Mouse (Mus musculus) kidney, embryonic 15.5 days (tissue): Measurements from ENCODE around the gene Capzb. TPM values are rescaled to one million over a fixed set of nuclear protein-coding genes. Genes with fewer than 3 reads are reported as not detected.

Experiments used
- ATAC-seq: fragments of 200-750 bp; cut with Nextera tagmentation; replicated peaks from 2 replicates; pipeline ENCODE4 v1.8.0; 2017; ENCODE audit warnings: moderate TSS enrichment; ENCODE audit not compliant: low FRiP score
- H3K27ac ChIP-seq: fragments of 300-500 bp; sonication (generic); 2 replicates; pipeline ENCODE4 v1.5.1; 2015; ENCODE audit warnings: mild to moderate bottlenecking, inconsistent platforms
- H3K27me3 ChIP-seq: fragments of 300-500 bp; sonication (generic); 2 replicates; pipeline ENCODE4 v1.6.1; 2015; ENCODE audit warnings: inconsistent platforms
- H3K36me3 ChIP-seq: fragments of 300-500 bp; sonication (generic); 2 replicates; pipeline ENCODE4 v1.6.1; 2015; ENCODE audit warnings: inconsistent platforms
- H3K4me1 ChIP-seq: fragments of 300-500 bp; sonication (generic); 2 replicates; pipeline ENCODE4 v1.6.1; 2015; ENCODE audit warnings: inconsistent platforms
- H3K4me2 ChIP-seq: fragments of 300-500 bp; sonication (generic); 2 replicates; pipeline ENCODE4 v1.6.1; 2015; ENCODE audit warnings: moderate library complexity, mild to moderate bottlenecking, inconsistent platforms
- H3K4me3 ChIP-seq: fragments of 300-500 bp; sonication (generic); replicated peaks from 2 replicates; pipeline ENCODE4 v1.5.1; 2015; ENCODE audit warnings: mild to moderate bottlenecking, inconsistent platforms
- H3K9ac ChIP-seq: fragments of 300-500 bp; sonication (generic); 2 replicates; pipeline ENCODE4 v1.6.1; 2015; ENCODE audit warnings: mild to moderate bottlenecking, inconsistent platforms
- H3K9me3 ChIP-seq: fragments of 300-500 bp; sonication (generic); replicated peaks from 2 replicates; pipeline ENCODE4 v1.6.1; 2016; ENCODE audit warnings: inconsistent platforms
- WGBS: fragments of 180-500 bp; shearing (Covaris S2); methylation state at CpG from one replicate; pipeline ENCODE4 v1.1.7; 2015; ENCODE audit warnings: mixed read lengths; 5-methylcytosine and 5-hydroxymethylcytosine counted together
- polyA plus RNA-seq: library from polyadenylated mRNA; unstranded; fragments of >200 nt; fragmentation: Nextera tagmentation; extraction: Ambion mirVana; gene quantifications from 2 replicates; pipeline ENCODE4 v1.2.1, GENCODE M21; 2015

The Capzb gene
- polyA plus RNA-seq, 1 experiment from 2014 or later = 395 TPM

DNA sequence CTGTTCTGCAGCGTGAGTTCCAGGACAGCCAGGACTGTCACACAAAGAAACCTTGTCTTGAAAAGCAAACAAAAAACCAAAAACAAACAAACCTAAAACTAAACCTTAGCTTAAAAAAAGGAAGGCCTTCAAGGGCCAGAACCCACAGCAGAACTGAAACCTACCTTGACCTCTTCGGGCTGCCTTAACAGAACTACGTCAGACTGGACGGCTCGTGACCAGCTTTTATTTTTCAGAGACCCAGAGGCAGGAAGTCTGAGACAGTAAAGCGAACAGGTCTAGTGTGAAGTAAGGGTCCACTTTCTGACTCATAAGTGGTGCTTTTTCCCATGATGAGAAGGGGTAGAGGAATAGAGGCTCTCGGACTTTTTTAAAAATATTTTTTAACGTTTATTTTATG, 26.5 kb upstream of the Capzb start:
- 67% methylated on average over 8 of the region's 8 CpGs for WGBS
- Histone ChIP-seq H3K27ac (no peak overlapping the region), H3K9me3 (no peaks in the 10 kb centered on the region), H3K4me2 (no peak overlapping the region), H3K4me1 (peaks cover 13% of the 10 kb centered on the region), H3K4me3 (no peak overlapping the region), H3K9ac (no peak overlapping the region), H3K27me3 (no peaks in the 10 kb centered on the region), H3K36me3 (no peaks in the 10 kb centered on the region)
- no peak for ATAC-seq

DNA sequence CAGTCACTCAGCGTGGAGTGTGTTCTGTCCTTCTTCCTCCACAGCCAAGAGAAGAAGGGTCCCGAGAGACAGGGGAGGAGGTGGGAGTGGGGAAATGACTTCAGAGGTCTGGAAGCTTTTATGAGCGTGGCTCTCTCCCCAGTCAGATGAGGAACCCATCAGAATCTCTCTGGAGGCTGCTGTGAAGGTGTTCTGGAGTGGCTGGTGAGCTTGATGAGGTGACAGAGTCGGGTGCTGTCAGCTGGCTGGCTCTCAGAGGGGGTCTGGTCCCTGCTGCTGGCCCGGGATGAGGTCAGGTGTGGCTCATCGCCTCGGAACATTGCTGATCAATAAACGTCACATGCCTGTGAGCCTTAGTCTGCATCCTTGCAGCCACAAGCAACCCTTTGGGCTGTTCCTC, 25.6 kb upstream of the Capzb start:
- no peak overlapping the region for H3K4me2 ChIP-seq
- no peak for ATAC-seq
- no peaks in the 10 kb centered on the region for H3K9me3 ChIP-seq
- WGBS = 55% methylated on average over 8 of the region's 8 CpGs
- H3K4me3 ChIP-seq = no peak overlapping the region
- no peaks in the 10 kb centered on the region for H3K27me3 ChIP-seq
- H3K4me1 ChIP-seq = peaks cover 13% of the 10 kb centered on the region
- no peak overlapping the region for H3K9ac ChIP-seq
- H3K27ac ChIP-seq = no peak overlapping the region
- H3K36me3 ChIP-seq = no peaks in the 10 kb centered on the region

DNA sequence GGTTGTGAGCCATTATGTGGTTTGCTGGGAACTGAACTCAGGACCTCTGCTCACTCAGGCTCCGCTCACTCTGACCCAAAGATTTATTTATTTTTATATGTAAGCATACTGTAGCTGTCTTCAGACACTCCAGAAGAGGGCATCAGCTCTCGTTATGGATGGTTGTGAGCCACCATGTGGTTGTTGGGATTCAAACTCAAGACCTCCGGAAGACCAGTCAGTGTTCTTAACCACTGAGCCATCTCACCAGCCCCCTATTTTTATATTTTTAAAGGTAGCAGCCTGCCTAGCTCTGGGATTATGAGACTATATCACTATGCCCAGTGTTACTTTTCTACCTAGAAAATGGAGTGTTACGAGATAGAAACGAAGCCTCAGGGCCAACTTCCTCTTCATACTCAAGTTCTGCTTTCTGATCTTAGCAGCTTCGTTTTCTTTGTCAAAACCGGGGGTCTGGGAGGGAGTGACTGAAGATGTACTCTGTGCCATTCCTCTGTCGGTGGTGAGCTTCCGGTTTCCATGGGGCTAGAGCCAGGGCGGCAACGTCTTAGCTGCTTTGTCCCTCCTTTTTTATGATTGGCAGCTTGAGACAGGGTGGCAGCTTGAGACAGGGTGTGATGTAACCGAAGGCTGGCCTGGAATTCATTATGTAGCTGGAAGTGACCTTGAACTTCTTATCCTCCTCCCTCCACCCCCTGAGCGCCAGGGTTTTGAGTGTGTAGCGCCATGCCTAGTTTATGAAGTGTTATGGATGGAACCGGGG, 23.5 kb upstream of the Capzb start:
- no peak overlapping the region for H3K27ac ChIP-seq
- ATAC-seq = no peak
- no peaks in the 10 kb centered on the region for H3K9me3 ChIP-seq
- no peak overlapping the region for H3K9ac ChIP-seq
- WGBS = 79% methylated on average over 15 of the region's 15 CpGs
- H3K4me2 ChIP-seq = no peak overlapping the region
- H3K4me1 ChIP-seq = peaks cover 13% of the 10 kb centered on the region
- no peaks in the 10 kb centered on the region for H3K36me3 ChIP-seq
- no peak overlapping the region for H3K4me3 ChIP-seq
- no peaks in the 10 kb centered on the region for H3K27me3 ChIP-seq

- no peaks in the 10 kb centered on the region for H3K9me3 ChIP-seq
- WGBS = 78% methylated on average over 12 of the region's 12 CpGs
- no peaks in the 10 kb centered on the region for H3K36me3 ChIP-seq
- H3K4me2 ChIP-seq = no peak overlapping the region
- H3K4me1 ChIP-seq = peaks cover 19% of the 10 kb centered on the region
- H3K27me3 ChIP-seq = no peaks in the 10 kb centered on the region
- no peak for ATAC-seq
- H3K9ac ChIP-seq = no peak overlapping the region
- H3K4me3 ChIP-seq = no peak overlapping the region
- no peak overlapping the region for H3K27ac ChIP-seq
Measured at GRCm38 (mm10) chr4:139169748-139170279, 22.9 kb upstream of the Capzb start.

GRCm38 (mm10) chr4:139175061-139175971, 17.4 kb upstream of the Capzb start:
- peak overlapping the region; percentile 58 for H3K27ac ChIP-seq
- peak overlapping the region; percentile 27 for H3K4me2 ChIP-seq
- H3K27me3 ChIP-seq = no peaks in the 10 kb centered on the region
- no peaks in the 10 kb centered on the region for H3K36me3 ChIP-seq
- H3K9me3 ChIP-seq = no peaks in the 10 kb centered on the region
- peaks cover 21% of the 10 kb centered on the region for H3K4me1 ChIP-seq
- 0 out of 2 replicates have a peak, but pooled peaks have one; percentile 25 for ATAC-seq
- 35% methylated on average over 20 of the region's 20 CpGs for WGBS
- H3K9ac ChIP-seq = no peak overlapping the region
- no peak overlapping the region for H3K4me3 ChIP-seq

DNA sequence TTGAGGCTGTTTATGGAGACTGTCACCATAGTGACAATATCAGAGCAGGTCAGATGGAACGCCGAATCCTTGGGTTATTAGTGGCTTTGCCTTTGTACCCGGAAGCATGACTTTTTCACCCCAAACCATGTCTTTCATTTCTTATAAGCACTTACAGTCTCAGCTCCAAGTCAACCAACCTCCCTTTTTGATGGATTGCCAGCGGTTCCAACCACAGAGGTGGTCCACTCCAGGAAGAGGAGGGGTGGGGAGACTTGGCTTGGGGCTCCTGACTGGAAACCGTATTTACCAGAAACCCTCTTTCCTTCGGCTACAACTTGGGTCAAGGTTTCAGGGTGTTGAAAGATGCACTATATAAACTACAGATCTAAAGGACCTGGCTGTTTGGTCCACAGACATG, 16.7 kb upstream of the Capzb start:
- peaks cover 21% of the 10 kb centered on the region for H3K4me1 ChIP-seq
- WGBS = 46% methylated on average over 6 of the region's 6 CpGs
- H3K9ac ChIP-seq = no peak overlapping the region
- no peaks in the 10 kb centered on the region for H3K36me3 ChIP-seq
- ATAC-seq = no peak
- H3K4me2 ChIP-seq = peak overlapping the region; percentile 27
- no peaks in the 10 kb centered on the region for H3K27me3 ChIP-seq
- peak overlapping the region; percentile 58 for H3K27ac ChIP-seq
- H3K9me3 ChIP-seq = no peaks in the 10 kb centered on the region
- H3K4me3 ChIP-seq = no peak overlapping the region

- Histone ChIP-seq H3K9me3 (no peaks in the 10 kb centered on the region), H3K4me2 (no peak overlapping the region), H3K4me1 (peaks cover 21% of the 10 kb centered on the region), H3K27ac (no peak overlapping the region), H3K36me3 (no peaks in the 10 kb centered on the region), H3K27me3 (no peaks in the 10 kb centered on the region), H3K9ac (no peak overlapping the region), H3K4me3 (no peak overlapping the region)
- no peak for ATAC-seq
- 97% methylated on average over 3 of the region's 3 CpGs for WGBS
Measured at GRCm38 (mm10) chr4:139177921-139178320, 14.8 kb upstream of the Capzb start.

- Histone ChIP-seq H3K27me3 (no peaks in the 10 kb centered on the region), H3K4me1 (peaks cover 21% of the 10 kb centered on the region), H3K9me3 (no peaks in the 10 kb centered on the region), H3K36me3 (no peaks in the 10 kb centered on the region), H3K9ac (no peak overlapping the region), H3K4me3 (no peak overlapping the region), H3K4me2 (no peak overlapping the region), H3K27ac (no peak overlapping the region)
- no peak for ATAC-seq
- 97% methylated on average over 11 of the region's 11 CpGs for WGBS
Measured at GRCm38 (mm10) chr4:139178377-139178776, 14.3 kb upstream of the Capzb start.

- ATAC-seq = no peak
- Histone ChIP-seq H3K4me2 (no peak overlapping the region), H3K27ac (no peak overlapping the region), H3K9ac (no peak overlapping the region), H3K27me3 (no peaks in the 10 kb centered on the region), H3K36me3 (no peaks in the 10 kb centered on the region), H3K4me1 (peaks cover 21% of the 10 kb centered on the region), H3K4me3 (no peak overlapping the region), H3K9me3 (no peaks in the 10 kb centered on the region)
- 87% methylated on average over 2 of the region's 2 CpGs for WGBS
Measured at GRCm38 (mm10) chr4:139179218-139179617, 13.5 kb upstream of the Capzb start.

- Histone ChIP-seq H3K36me3 (no peaks in the 10 kb centered on the region), H3K4me2 (no peak overlapping the region), H3K9me3 (no peaks in the 10 kb centered on the region), H3K9ac (no peak overlapping the region), H3K27ac (no peak overlapping the region), H3K27me3 (no peaks in the 10 kb centered on the region), H3K4me3 (no peak overlapping the region), H3K4me1 (peaks cover 13% of the 10 kb centered on the region)
- ATAC-seq = no peak; the same call in 1 of the 2 replicates
- WGBS = 60% methylated on average over 17 of the region's 17 CpGs
Measured at GRCm38 (mm10) chr4:139179731-139180625, 12.7 kb upstream of the Capzb start.

DNA sequence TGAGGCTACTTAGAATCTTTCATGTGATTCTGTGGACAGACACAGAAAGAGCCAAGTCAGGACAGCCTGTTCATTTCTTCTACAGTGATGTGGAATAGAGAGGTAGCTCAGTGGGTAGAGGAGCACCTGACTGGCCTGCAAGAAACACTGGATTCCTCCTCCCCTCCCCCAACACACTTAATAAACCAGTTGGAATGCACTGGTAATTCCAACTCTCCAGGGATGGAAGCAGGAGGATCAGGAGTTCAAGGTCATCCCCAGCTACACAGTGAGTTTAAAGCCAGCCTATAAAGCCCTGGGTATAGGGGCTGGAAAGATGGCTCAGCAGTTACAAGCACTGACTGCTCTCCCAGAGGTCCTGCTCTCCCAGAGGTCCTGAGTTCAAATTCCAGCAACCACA, 10.2 kb upstream of the Capzb start:
- Histone ChIP-seq H3K4me3 (no peak overlapping the region), H3K4me1 (no peaks in the 10 kb centered on the region), H3K9ac (no peak overlapping the region), H3K27ac (no peak overlapping the region), H3K36me3 (no peaks in the 10 kb centered on the region), H3K9me3 (no peaks in the 10 kb centered on the region), H3K27me3 (no peaks in the 10 kb centered on the region), H3K4me2 (no peak overlapping the region)
- no peak for ATAC-seq
